Mouse (Mus musculus): ENCODE data around the gene Obscn. TPM values are rescaled to one million over a fixed set of nuclear protein-coding genes. Genes with fewer than 3 reads are reported as not detected.

Obscn gene
- total RNA-seq, 2 experiments from 2014 or later = 1,369 to 1,614 TPM

GRCm38 (mm10) chr11:58948542-58949479 lies 187.4 kb downstream of the Obscn start, which contains the start of gene Hist3h2ba:
Gene Hist3h2ba (plus strand): TSS chr11:58948920.
- no peak for DNase-seq

GRCm38 (mm10) chr11:58947798-58948528 lies 188.2 kb downstream of the Obscn start:
- DNase-seq = no peak
- intact Hi-C loops (cut with DNase I) = no loop called here

More at GRCm38 (mm10) chr11:58948542-58949479, 187.4 kb downstream of the Obscn start, which contains the start of gene Hist3h2ba:
- intact Hi-C loops (cut with DNase I) = no loop called here

GRCm38 (mm10) chr11:58947306-58947705 lies 188.9 kb downstream of the Obscn start:
- intact Hi-C loops (cut with DNase I) = no loop called here
- no peak for DNase-seq

Small RNA genes within 50 kb of the gene (microRNA-seq; reads per million reads assigned to microRNA genes)
- gene Gm44313 = 0 to 0.74 reads per million in 2 experiments

Other genes starting within 250 kb of the Obscn start
- 1 to 10 TPM; 2.0 to 3.2 TPM for gene Zfp39, start 232.2 kb downstream of the Obscn start, total RNA-seq (2021)
- gene Btnl10, start 218.5 kb downstream of the Obscn start, total RNA-seq (2021) = not detected
- 10 to 100 TPM; 86.9 to 96.5 TPM for gene Rnf187, start 197.5 kb downstream of the Obscn start, total RNA-seq (2021)
- gene Hist3h2ba, start 187.5 kb downstream of the Obscn start, total RNA-seq (2021) = 1 to 10 TPM; 1.1 to 1.5 TPM
- gene Hist3h2a, start 181.7 kb downstream of the Obscn start, total RNA-seq (2021) = 10 to 100 TPM in 1 of 2 experiments, 1 to 10 TPM in 1; 9.5 to 10.5 TPM
- gene Trim17, start 181.7 kb downstream of the Obscn start, total RNA-seq (2021) = under 1 TPM; 0.13 to 0.17 TPM
- gene Trim11, start 158.3 kb downstream of the Obscn start, total RNA-seq (2021) = 1 to 10 TPM; 5.6 to 7.4 TPM
- 10 to 100 TPM in 1 of 2 experiments, 1 to 10 TPM in 1; 7.4 to 10.4 TPM for gene Iba57, start 27.3 kb upstream of the Obscn start, total RNA-seq (2021)
- gene Gjc2, start 46.8 kb upstream of the Obscn start, total RNA-seq (2021) = under 1 TPM; 0.23 to 0.42 TPM
- 10 to 100 TPM; 21.2 to 24.7 TPM for gene Guk1, start 55.8 kb upstream of the Obscn start, total RNA-seq (2021)
- gene Mrpl55, start 66.1 kb upstream of the Obscn start, total RNA-seq (2021) = 10 to 100 TPM; 47.5 to 49.6 TPM
- gene 2310033P09Rik, start 71.9 kb upstream of the Obscn start, total RNA-seq (2021) = 1 to 10 TPM; 2.7 to 3.5 TPM
- gene Arf1, start 91.9 kb upstream of the Obscn start, total RNA-seq (2021) = 100 to 1,000 TPM; 192 to 206 TPM
- gene Wnt3a, start 154.3 kb upstream of the Obscn start, total RNA-seq (2021) = not detected
- gene Wnt9a, start 170.5 kb upstream of the Obscn start, total RNA-seq (2021) = 1 to 10 TPM; 8.4 to 9.5 TPM
- gene Prss38, start 239.3 kb upstream of the Obscn start, total RNA-seq (2021) = not detected

Measured in gastrocnemius, postnatal 36 days (tissue).